Mouse (Mus musculus) testis, adult 2 months (tissue): ENCODE data around the gene 9130023H24Rik.

ENCODE experiments used
- CTCF ChIP-seq: fragments of 200-500 bp; IDR thresholded peaks from 2 replicates; pipeline ENCODE4 v1.5.1; 2012; ENCODE audit warnings: low read depth, mild to moderate bottlenecking, inconsistent platforms, low read length, moderate library complexity; ENCODE audit not compliant: control insufficient read depth, insufficient read depth, insufficient replicate concordance
- POLR2A ChIP-seq: fragments of 200-500 bp; IDR thresholded peaks from 2 replicates; pipeline ENCODE4 v1.6.1; 2012; ENCODE audit warnings: low read depth, mild to moderate bottlenecking, inconsistent platforms, low read length, moderate library complexity; ENCODE audit not compliant: control insufficient read depth

DNA sequence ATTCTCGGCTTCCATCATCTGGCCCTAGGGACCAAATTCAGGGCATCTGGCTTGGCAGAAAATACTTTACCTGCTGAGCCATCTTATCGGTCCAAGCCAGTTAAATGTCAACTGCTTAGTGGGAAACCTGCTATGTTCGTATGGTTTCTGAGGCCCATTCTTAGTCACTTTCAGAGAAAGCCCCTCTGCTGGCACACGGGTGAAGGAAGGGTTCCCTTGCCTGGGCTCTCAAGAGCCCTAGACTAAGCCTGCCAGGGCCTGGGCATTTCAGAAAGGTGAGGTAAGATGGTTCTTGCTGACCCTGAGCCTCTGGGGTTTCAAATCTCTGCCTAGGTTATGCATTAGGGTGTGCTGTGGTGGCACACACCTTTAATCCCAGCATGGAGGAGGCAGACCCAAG, 7.7 kb upstream of the 9130023H24Rik start:
- no peak for TF ChIP-seq CTCF
- TF ChIP-seq POLR2A: no peak
